Mouse (Mus musculus) limb, embryonic 14.5 days (tissue): ENCODE measurements around the gene Fbxl19. TPM values are rescaled to one million over a fixed set of nuclear protein-coding genes. Genes with fewer than 3 reads are reported as not detected.

ENCODE experiments used
- ATAC-seq: fragments of 200-750 bp; cut with Nextera tagmentation; 2 replicates; pipeline ENCODE4 v1.8.0; 2017; ENCODE audit warnings: low read depth, moderate number of reproducible peaks, moderate TSS enrichment; ENCODE audit not compliant: low FRiP score
- DNase-seq: peaks from one replicate; pipeline ENCODE4 v3.0.0-alpha.2; 2015; ENCODE audit warnings: low spot score
- H3K27ac ChIP-seq: fragments of 300-500 bp; sonication (generic); replicated peaks from 2 replicates; pipeline ENCODE4 v1.5.1; 2014; ENCODE audit warnings: low read depth, mild to moderate bottlenecking, low read length, moderate library complexity, mixed read lengths
- H3K27me3 ChIP-seq: fragments of 300-500 bp; sonication (generic); 2 replicates; pipeline ENCODE4 v1.6.1; 2014; ENCODE audit warnings: low read length, mixed read lengths; ENCODE audit not compliant: control insufficient read depth, insufficient read depth
- H3K36me3 ChIP-seq: fragments of 300-500 bp; sonication (generic); 2 replicates; pipeline ENCODE4 v1.6.1; 2014; ENCODE audit warnings: mild to moderate bottlenecking, low read length, moderate library complexity, mixed read lengths; ENCODE audit not compliant: control insufficient read depth, insufficient read depth
- H3K4me1 ChIP-seq: fragments of 300-500 bp; sonication (generic); 2 replicates; pipeline ENCODE4 v1.6.1; 2014; ENCODE audit warnings: antibody characterized with exemption, low read length, mixed read lengths; ENCODE audit not compliant: control insufficient read depth, insufficient read depth
- H3K4me2 ChIP-seq: fragments of 300-500 bp; sonication (generic); replicated peaks from 2 replicates; pipeline ENCODE4 v1.6.1; 2014; ENCODE audit warnings: low read depth, mild to moderate bottlenecking, low read length, moderate library complexity; ENCODE audit not compliant: severe bottlenecking
- H3K4me3 ChIP-seq: fragments of 300-500 bp; sonication (generic); replicated peaks from 2 replicates; pipeline ENCODE4 v1.5.1; 2014; ENCODE audit warnings: low read length
- H3K9ac ChIP-seq: fragments of 300-500 bp; sonication (generic); 2 replicates; pipeline ENCODE4 v1.6.1; 2014; ENCODE audit warnings: mild to moderate bottlenecking, low read depth, low read length, moderate library complexity; ENCODE audit not compliant: severe bottlenecking
- H3K9me3 ChIP-seq: fragments of 300-500 bp; sonication (generic); 2 replicates; pipeline ENCODE4 v1.6.1; 2016; ENCODE audit warnings: low read length; ENCODE audit not compliant: control insufficient read depth
- POLR2A ChIP-seq: fragments of 200-500 bp; IDR thresholded peaks from 2 replicates; pipeline ENCODE4 v1.8.0; 2012; ENCODE audit warnings: inconsistent platforms, mild to moderate bottlenecking, moderate library complexity, borderline replicate concordance; ENCODE audit not compliant: insufficient read depth, insufficient read length; ENCODE audit errors: extremely low read depth
- WGBS: fragments of 180-500 bp; shearing (Covaris S2); extraction: QIAGEN DNeasy Blood & Tissue Kit; methylation state at CpG from one replicate; pipeline ENCODE4 v1.1.7; 2014; 5-methylcytosine and 5-hydroxymethylcytosine counted together
- polyA plus RNA-seq, 2 experiments: library from polyadenylated mRNA; depleted of rRNA in 1 of 2; stranded (reverse) in 1 of 2; unstranded in 1 of 2; fragments of >200 nt; fragmentation: Nextera tagmentation in 1 of 2; extraction: Ambion mirVana in 1 of 2; gene quantifications; 2 replicates each; pipeline versions ENCODE4 v1.2.1 to v1.2.3; 2012 to 2014

The Fbxl19 gene
- polyA plus RNA-seq, 2 experiments: 4.4 to 64.5 TPM

DNA sequence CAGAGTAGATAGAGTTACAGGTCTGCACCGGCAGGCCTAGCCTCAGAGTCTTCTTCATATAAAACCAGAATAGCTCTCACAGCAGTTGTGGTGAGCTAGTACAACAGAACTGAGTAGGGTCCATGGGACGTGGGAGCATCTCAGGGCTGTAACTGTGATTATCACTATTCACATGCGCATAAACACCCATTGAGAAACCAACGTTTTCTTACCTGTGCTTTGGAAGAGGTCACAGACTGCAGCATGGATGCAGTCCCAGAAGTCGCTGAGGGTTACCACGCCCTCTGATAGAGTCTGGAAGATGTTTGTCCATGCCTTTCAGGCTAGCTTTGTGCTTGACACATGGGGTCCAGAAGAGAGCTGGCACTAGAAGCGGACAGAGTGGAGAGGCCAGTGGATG lies 9.4 kb downstream of the Fbxl19 start:
- no peak for TF ChIP-seq POLR2A
- no peak for DNase-seq
- Histone ChIP-seq H3K9me3 (no peaks in the 10 kb centered on the region), H3K27ac (no peak overlapping the region), H3K27me3 (no peaks in the 10 kb centered on the region), H3K9ac (no peak overlapping the region), H3K4me2 (no peak overlapping the region), H3K4me3 (no peak overlapping the region), H3K36me3 (peaks cover 99% of the 10 kb centered on the region), H3K4me1 (no peaks in the 10 kb centered on the region)
- 84% methylated on average over 7 of the region's 7 CpGs for WGBS
- no peak for ATAC-seq

GRCm38 (mm10) chr7:127759716-127760115 lies 15.4 kb downstream of the Fbxl19 start:
- no peak for ATAC-seq
- H3K27ac ChIP-seq: 0 out of 2 replicates have a peak overlapping the region, but pooled peaks have one; percentile 7
- H3K36me3 ChIP-seq: peaks cover 85% of the 10 kb centered on the region
- H3K9me3 ChIP-seq: no peaks in the 10 kb centered on the region
- H3K27me3 ChIP-seq: no peaks in the 10 kb centered on the region
- H3K4me1 ChIP-seq: peaks cover 4% of the 10 kb centered on the region; the same call in 1 of the 2 replicates
- H3K4me2 ChIP-seq: no peak overlapping the region
- DNase-seq: no peak
- WGBS: 31% methylated on average over 6 of the region's 6 CpGs
- no peak overlapping the region for H3K4me3 ChIP-seq
- no peak overlapping the region for H3K9ac ChIP-seq
- TF ChIP-seq POLR2A: no peak

- no peak for DNase-seq
- H3K27ac ChIP-seq: no peak overlapping the region
Observed at GRCm38 (mm10) chr7:127760478-127760877, 16.1 kb downstream of the Fbxl19 start.

DNA sequence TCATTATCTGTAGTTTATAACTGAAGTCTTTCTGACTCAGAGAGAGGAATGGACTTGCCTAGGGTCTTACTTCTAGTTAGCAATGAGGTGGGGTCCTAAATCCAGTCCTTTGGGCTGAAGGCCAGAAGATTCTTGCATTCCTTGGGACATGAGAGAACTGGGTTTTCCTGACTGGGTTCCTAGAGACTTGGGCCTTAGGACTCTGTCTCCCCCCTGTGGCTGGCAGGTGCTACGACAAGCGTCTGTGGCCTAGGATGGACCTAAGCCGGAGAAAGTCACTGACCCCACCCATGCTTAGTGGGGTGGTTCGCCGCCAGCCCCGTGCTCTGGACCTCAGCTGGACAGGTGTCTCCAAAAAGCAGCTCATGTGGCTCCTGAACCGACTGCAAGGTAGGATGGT lies 16.7 kb downstream of the Fbxl19 start:
- no peak overlapping the region for H3K4me3 ChIP-seq
- H3K4me1 ChIP-seq: peaks cover 4% of the 10 kb centered on the region; the same call in 1 of the 2 replicates
- peak; percentile 79 for DNase-seq
- TF ChIP-seq POLR2A: no peak
- H3K36me3 ChIP-seq: peaks cover 85% of the 10 kb centered on the region
- H3K9ac ChIP-seq: no peak overlapping the region
- WGBS: 40% methylated on average over 7 of the region's 7 CpGs
- H3K9me3 ChIP-seq: no peaks in the 10 kb centered on the region
- H3K27me3 ChIP-seq: no peaks in the 10 kb centered on the region
- peak; percentile 48; the same call in 1 of the 2 replicates for ATAC-seq
- H3K4me2 ChIP-seq: no peak overlapping the region
- H3K27ac ChIP-seq: no peak overlapping the region

More at GRCm38 (mm10) chr7:127760478-127760877, 16.1 kb downstream of the Fbxl19 start:
- H3K36me3 ChIP-seq: peaks cover 85% of the 10 kb centered on the region
- no peak for ATAC-seq
- no peaks in the 10 kb centered on the region for H3K27me3 ChIP-seq
- H3K4me1 ChIP-seq: peaks cover 4% of the 10 kb centered on the region; the same call in 1 of the 2 replicates
- TF ChIP-seq POLR2A: no peak
- no peak overlapping the region for H3K4me3 ChIP-seq
- 76% methylated on average over 3 of the region's 3 CpGs for WGBS
- H3K9ac ChIP-seq: no peak overlapping the region
- H3K4me2 ChIP-seq: no peak overlapping the region
- no peaks in the 10 kb centered on the region for H3K9me3 ChIP-seq

- H3K4me1 ChIP-seq: peaks cover 7% of the 10 kb centered on the region; the same call in 1 of the 2 replicates
- H3K27me3 ChIP-seq: no peaks in the 10 kb centered on the region
- H3K4me3 ChIP-seq: no peak overlapping the region
- no peak overlapping the region for H3K27ac ChIP-seq
- peaks cover 85% of the 10 kb centered on the region for H3K36me3 ChIP-seq
- DNase-seq (no peak), ATAC-seq (no peak)
- H3K4me2 ChIP-seq: no peak overlapping the region
- no peaks in the 10 kb centered on the region for H3K9me3 ChIP-seq
- no peak overlapping the region for H3K9ac ChIP-seq
- WGBS: 87% methylated on average over 4 of the region's 4 CpGs
- TF ChIP-seq POLR2A: no peak
Observed at GRCm38 (mm10) chr7:127763642-127764041, 19.3 kb downstream of the Fbxl19 start.

DNA sequence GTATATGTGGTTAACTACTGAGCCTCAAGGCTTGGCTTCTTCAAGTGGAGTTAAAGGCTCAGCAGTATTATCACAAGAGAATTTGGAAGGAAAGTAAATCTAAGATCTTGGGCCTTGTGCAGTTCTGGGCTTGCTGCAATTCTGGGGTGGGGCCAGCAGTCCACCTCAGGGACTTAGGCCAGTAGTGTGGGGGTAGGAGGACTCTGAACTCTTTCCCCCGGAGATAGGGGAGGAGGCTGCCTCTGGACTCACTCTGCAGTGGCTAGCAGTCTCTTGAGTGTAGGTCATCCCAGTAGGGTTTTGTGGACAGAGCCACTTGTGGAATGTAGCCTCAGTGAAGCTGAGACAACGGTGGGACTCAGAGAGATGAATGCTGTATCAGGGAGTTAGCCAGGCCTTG lies 21.4 kb downstream of the Fbxl19 start:
- peaks cover 8% of the 10 kb centered on the region for H3K4me1 ChIP-seq
- no peaks in the 10 kb centered on the region for H3K27me3 ChIP-seq
- ATAC-seq: no peak
- no peak for TF ChIP-seq POLR2A
- H3K27ac ChIP-seq: no peak overlapping the region
- no peak overlapping the region for H3K4me2 ChIP-seq
- H3K9ac ChIP-seq: no peak overlapping the region
- 97% methylated on average over 2 of the region's 2 CpGs for WGBS
- H3K36me3 ChIP-seq: peaks cover 70% of the 10 kb centered on the region
- no peak for DNase-seq
- no peaks in the 10 kb centered on the region for H3K9me3 ChIP-seq
- H3K4me3 ChIP-seq: no peak overlapping the region
